Mouse (Mus musculus) embryonic fibroblast, embryonic 13.5 days (primary cell): ENCODE results near the gene Gm49373.

Experiments
- CTCF ChIP-seq: IDR thresholded peaks from 2 replicates; pipeline ENCODE4 v1.5.1; 2011; ENCODE audit warnings: mild to moderate bottlenecking, control low read depth, low read length, moderate library complexity, borderline replicate concordance; ENCODE audit not compliant: insufficient read depth
- POLR2A ChIP-seq: IDR thresholded peaks from 2 replicates; pipeline ENCODE4 v1.6.1; 2011; ENCODE audit warnings: low read depth, mild to moderate bottlenecking, control low read depth, low read length, moderate library complexity

DNA sequence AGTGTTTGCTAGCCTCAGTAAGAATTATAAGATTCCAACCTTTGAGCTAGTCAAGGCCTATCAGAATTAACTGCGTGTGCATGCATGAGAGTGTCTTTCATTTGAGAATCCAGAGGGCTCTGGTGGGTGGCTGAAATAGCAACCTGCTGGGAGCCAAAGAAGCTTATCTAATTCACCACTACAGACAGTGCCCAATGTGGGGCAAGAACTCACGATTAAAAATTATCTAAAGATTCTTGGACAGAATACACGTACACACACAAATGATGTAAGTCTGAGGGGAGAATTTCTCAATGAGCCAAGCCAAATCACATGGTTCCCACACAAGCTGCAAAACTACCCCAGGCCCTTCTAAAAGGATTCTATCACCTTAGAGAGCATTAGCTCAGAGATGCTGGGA is 10.4 kb upstream of the Gm49373 start:
- TF ChIP-seq CTCF (no peak), POLR2A (no peak)
